In genomic region chr3:93580039-93580403, GRCm38 (mm10) we compare ENCODE assay signal across 24 mouse cellular contexts. TPM values are rescaled to one million over a fixed set of nuclear protein-coding genes. Genes with fewer than 3 reads are reported as not detected.
DNase-seq lines count a peak whose midpoint lies in the region; ATAC-seq and TF ChIP-seq lines count a peak whose summit lies in the region.
"Had no signal": no experiment of that assay in that cellular context is flagged by ENCODE, and none has a peak within 500 bp of the region (broad histone marks: within the 10 kb centered on the region; RNA-seq: fewer than 3 reads in every experiment).

No protein-coding gene starts in this region.

- H3K4me1 ChIP-seq in intestine, embryonic 15.5 days (replicated peaks): no peaks in the 10 kb centered on the region
- 0 out of 2 replicates have a peak, but pooled peaks cover 4% of the 10 kb centered on the region for H3K4me1 ChIP-seq in intestine, postnatal 0 days (replicated peaks; ENCODE audit: control insufficient read depth, insufficient read depth, low read length)
- H3K4me1 ChIP-seq in stomach, embryonic 15.5 days: no peaks in the 10 kb centered on the region
- no peaks in the 10 kb centered on the region for H3K4me1 ChIP-seq in hindbrain, embryonic 10.5 days (replicated peaks)
- H3K4me1 ChIP-seq: embryonic facial prominence, embryonic 12.5 days; embryonic facial prominence, embryonic 15.5 days; heart, embryonic 10.5 days; heart, embryonic 13.5 days; hindbrain, embryonic 13.5 days had no signal

- H3K27ac ChIP-seq in intestine, embryonic 15.5 days: peak overlapping the region; percentile 74
- H3K27ac ChIP-seq in intestine, postnatal 0 days (ENCODE audit: low read depth, low read length): peak overlapping the region; percentile 62
- H3K27ac ChIP-seq in stomach, embryonic 15.5 days: peak overlapping the region; percentile 48; the same call in 1 of the 2 replicates
- no peak overlapping the region for H3K27ac ChIP-seq in hindbrain, embryonic 10.5 days
- H3K27ac ChIP-seq: embryonic facial prominence, embryonic 12.5 days; heart, adult 2 months; heart, embryonic 10.5 days; heart, embryonic 13.5 days; hindbrain, embryonic 13.5 days had no signal

- no peak for DNase-seq in adrenal gland, postnatal 14 days
- no peak for DNase-seq in layer of hippocampus, postnatal 25 days (ENCODE audit: extremely low spot score in 1 of 2, low spot score in 1 of 2)
- no peak for DNase-seq in hindbrain, embryonic 10.5 days (ENCODE audit: low spot score)
- DNase-seq: cerebellum, adult 11 months; cerebellum, adult 2 months; cerebellum, adult 9-11 months; cerebellum, postnatal 25 days; gastrocnemius, postnatal 10 days; gastrocnemius, postnatal 36 days; heart, adult 2 months; heart, postnatal 14 days; heart, postnatal 4 days had no signal

- 92% methylated on average over 2 of the region's 2 CpGs for WGBS in intestine, embryonic 15.5 days
- WGBS in intestine, postnatal 0 days: 93% methylated on average over 2 of the region's 2 CpGs
- 86% methylated on average over 2 of the region's 2 CpGs for WGBS in stomach, embryonic 15.5 days
- 91% methylated on average over 2 of the region's 2 CpGs for WGBS in hindbrain, embryonic 10.5 days

- no peak overlapping the region for H3K4me3 ChIP-seq in intestine, embryonic 15.5 days (replicated peaks)
- no peak overlapping the region for H3K4me3 ChIP-seq in intestine, postnatal 0 days (ENCODE audit: low read depth, low read length)
- no peak overlapping the region for H3K4me3 ChIP-seq in stomach, embryonic 15.5 days (replicated peaks)
- no peak overlapping the region for H3K4me3 ChIP-seq in hindbrain, embryonic 10.5 days
- H3K4me3 ChIP-seq: embryonic facial prominence, embryonic 12.5 days; embryonic facial prominence, embryonic 15.5 days; heart, adult 2 months; heart, embryonic 10.5 days; heart, embryonic 13.5 days; hindbrain, embryonic 13.5 days had no signal

- H3K36me3 ChIP-seq in intestine, embryonic 15.5 days: no peaks in the 10 kb centered on the region
- H3K36me3 ChIP-seq in intestine, postnatal 0 days (ENCODE audit: control insufficient read depth, insufficient read depth): no peaks in the 10 kb centered on the region
- no peaks in the 10 kb centered on the region for H3K36me3 ChIP-seq in stomach, embryonic 15.5 days
- H3K36me3 ChIP-seq in hindbrain, embryonic 10.5 days: no peaks in the 10 kb centered on the region
- H3K36me3 ChIP-seq: embryonic facial prominence, embryonic 12.5 days; embryonic facial prominence, embryonic 15.5 days; heart, embryonic 10.5 days; heart, embryonic 13.5 days; hindbrain, embryonic 13.5 days had no signal

- H3K9me3 ChIP-seq in intestine, embryonic 15.5 days: no peaks in the 10 kb centered on the region
- no peaks in the 10 kb centered on the region for H3K9me3 ChIP-seq in intestine, postnatal 0 days (ENCODE audit: control insufficient read depth)
- H3K9me3 ChIP-seq in stomach, embryonic 15.5 days: no peaks in the 10 kb centered on the region
- H3K9me3 ChIP-seq in hindbrain, embryonic 10.5 days: no peaks in the 10 kb centered on the region
- H3K9me3 ChIP-seq: embryonic facial prominence, embryonic 12.5 days; embryonic facial prominence, embryonic 15.5 days; heart, embryonic 10.5 days; heart, embryonic 13.5 days; hindbrain, embryonic 13.5 days had no signal

- ATAC-seq in intestine, embryonic 15.5 days: no peak
- no peak for ATAC-seq in intestine, postnatal 0 days
- no peak for ATAC-seq in stomach, embryonic 15.5 days (ENCODE audit: insufficient read depth, low FRiP score, low read depth)
- ATAC-seq: CD4-positive, CD25-positive, alpha-beta regulatory T cell, adult 4 months; forebrain, embryonic 14.5 days; hindbrain, embryonic 16.5 days had no signal

- no peak overlapping the region for H3K4me2 ChIP-seq in intestine, embryonic 15.5 days (replicated peaks)
- H3K4me2 ChIP-seq in intestine, postnatal 0 days (replicated peaks; ENCODE audit: low read depth): 0 out of 2 replicates have a peak overlapping the region, but pooled peaks have one; percentile 4
- no peak overlapping the region for H3K4me2 ChIP-seq in stomach, embryonic 15.5 days
- H3K4me2 ChIP-seq: embryonic facial prominence, embryonic 12.5 days; embryonic facial prominence, embryonic 15.5 days; heart, embryonic 13.5 days; hindbrain, embryonic 13.5 days had no signal

- TF ChIP-seq CTCF in intestine, postnatal 0 days (IDR thresholded peaks at IDR 0.05; ENCODE audit: low read depth): no peak

- no peak overlapping the region for H3K9ac ChIP-seq in intestine, embryonic 15.5 days
- no peak overlapping the region for H3K9ac ChIP-seq in intestine, postnatal 0 days (ENCODE audit: low read depth, low read length)
- H3K9ac ChIP-seq in stomach, embryonic 15.5 days: no peak overlapping the region
- H3K9ac ChIP-seq: embryonic facial prominence, embryonic 12.5 days; embryonic facial prominence, embryonic 15.5 days; heart, embryonic 13.5 days; hindbrain, embryonic 13.5 days had no signal

- no peaks in the 10 kb centered on the region for H3K27me3 ChIP-seq in intestine, embryonic 15.5 days (replicated peaks)
- H3K27me3 ChIP-seq in intestine, postnatal 0 days (replicated peaks; ENCODE audit: control insufficient read depth, insufficient read depth, low read length): no peaks in the 10 kb centered on the region
- H3K27me3 ChIP-seq in stomach, embryonic 15.5 days (replicated peaks): no peaks in the 10 kb centered on the region
- no peaks in the 10 kb centered on the region for H3K27me3 ChIP-seq in hindbrain, embryonic 10.5 days (ENCODE audit: insufficient read depth, poor library complexity, severe bottlenecking)
- H3K27me3 ChIP-seq: embryonic facial prominence, embryonic 12.5 days; embryonic facial prominence, embryonic 15.5 days; heart, embryonic 13.5 days; hindbrain, embryonic 13.5 days; Patski had no signal

RNA-seq across cellular contexts. Expression of gene S100a10, which starts 25.1 kb away (rescaled TPM):
- polyA plus RNA-seq in intestine, embryonic 15.5 days (2015; fragmentation: Nextera tagmentation; extraction: Ambion mirVana): 640 and 689 TPM in 2 replicates
- polyA plus RNA-seq in intestine, postnatal 0 days (2015; fragmentation: Nextera tagmentation; extraction: Ambion mirVana): 733 and 887 TPM in 2 replicates
- polyA plus RNA-seq in stomach, embryonic 15.5 days (2015; fragmentation: Nextera tagmentation; extraction: Ambion mirVana): 444 and 470 TPM in 2 replicates
- total RNA-seq in adrenal gland, postnatal 14 days (2021): 166 and 194 TPM in 2 replicates
- total RNA-seq in layer of hippocampus, postnatal 25 days (2021): 10 to 100 TPM; 15.0 to 23.5 TPM
- polyA plus RNA-seq in hindbrain, embryonic 10.5 days (2016; fragmentation: Nextera tagmentation; extraction: Ambion mirVana): 160 and 200 TPM in 2 replicates

RNA-seq across cellular contexts. Expression of gene S100a11, which starts 59.7 kb away (rescaled TPM):
- 826 and 951 TPM in 2 replicates for polyA plus RNA-seq in intestine, embryonic 15.5 days (2015; fragmentation: Nextera tagmentation; extraction: Ambion mirVana)
- 965 and 1,093 TPM in 2 replicates for polyA plus RNA-seq in intestine, postnatal 0 days (2015; fragmentation: Nextera tagmentation; extraction: Ambion mirVana)
- polyA plus RNA-seq in stomach, embryonic 15.5 days (2015; fragmentation: Nextera tagmentation; extraction: Ambion mirVana): 1,455 and 1,609 TPM in 2 replicates
- 217 and 219 TPM in 2 replicates for total RNA-seq in adrenal gland, postnatal 14 days (2021)
- total RNA-seq in layer of hippocampus, postnatal 25 days (2021): 1 to 10 TPM; 6.1 to 8.5 TPM
- 327 and 404 TPM in 2 replicates for polyA plus RNA-seq in hindbrain, embryonic 10.5 days (2016; fragmentation: Nextera tagmentation; extraction: Ambion mirVana)
